Mouse (Mus musculus) neural tube, embryonic 11.5 days (tissue): ENCODE results near the gene Atg16l2. TPM values are rescaled to one million over a fixed set of nuclear protein-coding genes. Genes with fewer than 3 reads are reported as not detected.
A peak's percentile ranks its signal among the peaks of the same experiment; 100 is the strongest.

Source experiments
- ATAC-seq: fragments of 200-750 bp; cut with Nextera tagmentation; 2 replicates; pipeline ENCODE4 v1.8.0; 2017; ENCODE audit warnings: moderate number of reproducible peaks, mild to moderate bottlenecking, moderate TSS enrichment, moderate library complexity; ENCODE audit not compliant: insufficient read depth, low FRiP score, low TSS enrichment
- DNase-seq: peaks from one replicate; pipeline ENCODE4 v3.0.0-alpha.2; 2015; ENCODE audit warnings: low spot score
- H3K27ac ChIP-seq: fragments of 300-500 bp; sonication (generic); 2 replicates; pipeline ENCODE4 v1.5.1; 2014; ENCODE audit warnings: low read depth, mild to moderate bottlenecking, low read length
- H3K27me3 ChIP-seq: fragments of 300-500 bp; sonication (generic); 2 replicates; pipeline ENCODE4 v1.6.1; 2014; ENCODE audit warnings: mild to moderate bottlenecking, low read length, mixed read lengths; ENCODE audit not compliant: control insufficient read depth, insufficient read depth
- H3K36me3 ChIP-seq: fragments of 300-500 bp; sonication (generic); 2 replicates; pipeline ENCODE4 v1.6.1; 2014; ENCODE audit warnings: mild to moderate bottlenecking, low read length, moderate library complexity, mixed read lengths; ENCODE audit not compliant: control insufficient read depth, insufficient read depth
- H3K4me1 ChIP-seq: fragments of 300-500 bp; sonication (generic); 2 replicates; pipeline ENCODE4 v1.6.1; 2014; ENCODE audit warnings: low read length, mixed read lengths; ENCODE audit not compliant: control insufficient read depth, insufficient read depth
- H3K4me2 ChIP-seq: fragments of 300-500 bp; sonication (generic); 2 replicates; pipeline ENCODE4 v1.6.1; 2014; ENCODE audit warnings: low read depth, mild to moderate bottlenecking, moderate library complexity
- H3K4me3 ChIP-seq: fragments of 300-500 bp; sonication (generic); 2 replicates; pipeline ENCODE4 v1.5.1; 2014; ENCODE audit warnings: low read depth, low read length
- H3K9ac ChIP-seq: fragments of 300-500 bp; sonication (generic); 2 replicates; pipeline ENCODE4 v1.6.1; 2014; ENCODE audit warnings: mild to moderate bottlenecking, low read length
- H3K9me3 ChIP-seq: fragments of 300-500 bp; sonication (generic); 2 replicates; pipeline ENCODE4 v1.6.1; 2016; ENCODE audit warnings: low read length; ENCODE audit not compliant: control insufficient read depth
- WGBS: fragments of 180-500 bp; shearing (Covaris S2); extraction: QIAGEN DNeasy Blood & Tissue Kit; methylation state at CpG from one replicate; pipeline ENCODE4 v1.1.7; 2014; 5-methylcytosine and 5-hydroxymethylcytosine counted together
- polyA plus RNA-seq: library from polyadenylated mRNA; unstranded; fragments of >200 nt; fragmentation: Nextera tagmentation; extraction: Ambion mirVana; gene quantifications from 2 replicates; pipeline ENCODE4 v1.2.1, GENCODE M21; 2014

The Atg16l2 gene
- polyA plus RNA-seq, result 7.2 and 9.5 TPM in 2 replicates

- H3K27ac ChIP-seq, result no peak within 1 kb of the TSS
- WGBS, result under 1% methylated on average over 34 of the region's 39 CpGs
Observed at GRCm38 (mm10) chr7:101301881-101302456, at the start of gene Atg16l2. Atg16l2 (minus strand) TSS chr7:101302251.

DNA sequence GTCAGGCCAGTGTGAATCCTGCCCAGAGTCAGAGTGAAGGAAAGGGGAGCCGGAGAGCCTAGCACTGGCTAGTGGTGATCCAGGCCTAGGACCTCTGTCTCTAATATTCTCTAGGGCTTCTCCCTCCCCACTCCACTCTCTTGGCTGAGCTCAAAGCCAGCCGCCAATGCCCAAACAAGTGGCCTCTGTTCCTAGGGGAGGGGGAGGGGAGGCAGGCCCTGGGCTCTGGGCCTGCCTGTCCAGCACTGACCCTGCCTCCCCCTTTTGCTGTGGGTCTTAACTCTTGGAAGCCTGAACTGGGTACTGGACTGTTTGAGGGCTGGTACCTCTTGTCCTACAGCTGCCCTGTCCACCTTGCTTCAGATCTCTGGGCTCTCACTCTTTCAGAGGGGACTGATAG is 47.8 kb upstream of the Atg16l2 start:
- Histone ChIP-seq H3K27ac (no peak overlapping the region), H3K9ac (no peak overlapping the region), H3K36me3 (no peaks in the 10 kb centered on the region), H3K4me1 (peaks cover 10% of the 10 kb centered on the region; the same call in 1 of the 2 replicates), H3K9me3 (no peaks in the 10 kb centered on the region), H3K27me3 (peaks cover 7% of the 10 kb centered on the region; the same call in 1 of the 2 replicates), H3K4me2 (no peak overlapping the region), H3K4me3 (no peak overlapping the region)
- ATAC-seq (no peak), DNase-seq (no peak)
- WGBS, result 47% methylated on average over 2 of the region's 2 CpGs

More at GRCm38 (mm10) chr7:101301881-101302456, at the start of gene Atg16l2:
- peaks cover 5% of the 10 kb centered on the region for H3K4me1 ChIP-seq
- H3K36me3 ChIP-seq, result no peaks in the 10 kb centered on the region
- ATAC-seq (peak; percentile 96), DNase-seq (peak; percentile 95)
- peak within 1 kb of the TSS; percentile 55 for H3K4me3 ChIP-seq
- peak within 1 kb of the TSS; percentile 86 for H3K4me2 ChIP-seq
- no peaks in the 10 kb centered on the region for H3K9me3 ChIP-seq
- H3K27me3 ChIP-seq, result peaks cover 5% of the 10 kb centered on the region; the same call in 1 of the 2 replicates
- peak within 1 kb of the TSS; percentile 45 for H3K9ac ChIP-seq

DNA sequence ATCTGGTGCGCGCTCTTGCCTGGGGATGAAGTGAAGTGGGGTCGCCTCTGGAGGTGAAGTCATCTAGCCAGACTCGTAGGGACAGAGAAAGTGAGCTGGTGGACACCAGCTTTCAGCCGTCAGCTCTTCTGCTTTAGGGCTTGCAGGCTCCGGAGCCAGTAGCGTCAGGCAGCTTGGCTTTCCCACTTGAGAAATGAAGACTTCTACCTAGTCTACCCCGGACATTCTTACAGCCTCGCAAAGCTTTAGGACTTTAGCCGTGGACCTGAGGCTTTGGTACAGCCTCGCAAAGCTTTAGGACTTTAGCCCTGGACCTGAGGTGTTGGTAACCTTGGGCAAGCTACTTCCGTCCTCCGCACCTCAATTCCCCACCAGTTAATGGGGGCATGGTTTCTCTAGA is 46.3 kb upstream of the Atg16l2 start:
- DNase-seq (peak; percentile 12), ATAC-seq (no peak)
- 4% methylated on average over 13 of the region's 13 CpGs for WGBS
- Histone ChIP-seq H3K9ac (peak overlapping the region; percentile 47), H3K27ac (no peak overlapping the region), H3K36me3 (no peaks in the 10 kb centered on the region), H3K9me3 (no peaks in the 10 kb centered on the region), H3K4me1 (peaks cover 10% of the 10 kb centered on the region; the same call in 1 of the 2 replicates), H3K4me3 (peak overlapping the region; percentile 48), H3K27me3 (peaks cover 7% of the 10 kb centered on the region; the same call in 1 of the 2 replicates), H3K4me2 (peak overlapping the region; percentile 95)

- 1% methylated on average over 35 of the region's 35 CpGs for WGBS
- no peak within 1 kb of the TSS for H3K27ac ChIP-seq
Observed at GRCm38 (mm10) chr7:101347767-101348270, 45.8 kb upstream of the Atg16l2 start, which contains the start of gene Arap1. Arap1 (plus strand) TSS chr7:101348067.

DNA sequence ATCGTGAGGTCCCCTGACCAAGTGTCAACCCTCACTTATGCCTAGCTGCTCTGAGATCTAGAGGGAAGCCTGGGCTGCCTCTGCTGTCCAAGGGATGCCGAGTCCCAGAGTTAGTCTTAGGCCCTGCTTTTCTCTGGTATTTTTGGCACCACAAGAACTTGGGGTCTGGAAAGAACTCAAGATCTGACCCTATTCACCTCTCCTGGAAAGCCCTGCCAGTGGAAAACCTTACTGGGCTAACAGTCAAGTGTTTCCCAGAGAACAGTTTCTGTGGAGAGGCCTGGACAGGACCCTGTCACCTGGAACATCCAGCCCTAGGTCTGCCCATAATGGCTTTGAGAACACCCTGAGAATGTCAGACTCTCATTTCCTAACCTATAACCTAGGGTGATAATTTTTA is 44.9 kb upstream of the Atg16l2 start:
- H3K27me3 ChIP-seq, result peaks cover 7% of the 10 kb centered on the region; the same call in 1 of the 2 replicates
- H3K9me3 ChIP-seq, result no peaks in the 10 kb centered on the region
- H3K4me1 ChIP-seq, result peaks cover 10% of the 10 kb centered on the region; the same call in 1 of the 2 replicates
- H3K4me3 ChIP-seq, result no peak overlapping the region
- 78% methylated on average over 2 of the region's 2 CpGs for WGBS
- H3K36me3 ChIP-seq, result no peaks in the 10 kb centered on the region
- H3K27ac ChIP-seq, result no peak overlapping the region
- no peak for ATAC-seq
- no peak for DNase-seq
- no peak overlapping the region for H3K4me2 ChIP-seq
- no peak overlapping the region for H3K9ac ChIP-seq

More at GRCm38 (mm10) chr7:101347767-101348270, 45.8 kb upstream of the Atg16l2 start, which contains the start of gene Arap1:
- Histone ChIP-seq H3K27me3 (peaks cover 7% of the 10 kb centered on the region; the same call in 1 of the 2 replicates), H3K4me3 (peak within 1 kb of the TSS; percentile 48), H3K4me2 (peak within 1 kb of the TSS; percentile 95), H3K9ac (peak within 1 kb of the TSS; percentile 47), H3K4me1 (peaks cover 10% of the 10 kb centered on the region; the same call in 1 of the 2 replicates), H3K36me3 (no peaks in the 10 kb centered on the region), H3K9me3 (no peaks in the 10 kb centered on the region)
- ATAC-seq (peak; percentile 73), DNase-seq (peak; percentile 76)

- Histone ChIP-seq H3K4me2 (no peak overlapping the region), H3K36me3 (no peaks in the 10 kb centered on the region), H3K27ac (no peak overlapping the region), H3K4me1 (peaks cover 10% of the 10 kb centered on the region; the same call in 1 of the 2 replicates), H3K9me3 (no peaks in the 10 kb centered on the region), H3K27me3 (peaks cover 7% of the 10 kb centered on the region; the same call in 1 of the 2 replicates), H3K4me3 (no peak overlapping the region), H3K9ac (no peak overlapping the region)
- ATAC-seq, result no peak
- DNase-seq, result no peak
- 70% methylated on average over 4 of the region's 4 CpGs for WGBS
Observed at GRCm38 (mm10) chr7:101344892-101345291, 42.8 kb upstream of the Atg16l2 start.

DNA sequence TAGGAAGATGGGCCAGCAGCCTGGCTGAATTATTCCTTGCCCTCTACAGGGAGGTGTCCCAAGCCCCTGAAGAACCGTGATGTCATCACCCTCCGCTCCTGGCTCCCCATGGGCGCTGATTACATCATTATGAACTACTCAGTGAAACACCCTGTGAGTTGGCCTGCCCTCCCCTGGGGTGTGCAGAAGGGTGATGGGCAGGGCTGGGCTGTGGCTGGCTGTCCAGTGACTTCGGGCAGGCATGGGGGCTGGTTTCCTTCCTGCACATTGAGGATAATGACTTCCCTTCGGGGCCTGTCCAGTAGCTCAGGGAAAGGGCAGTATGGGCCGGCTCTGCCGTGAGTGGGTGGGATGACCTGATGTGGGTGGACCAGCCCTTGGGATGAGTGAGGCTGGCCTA is 41.1 kb upstream of the Atg16l2 start:
- no peak for ATAC-seq

GRCm38 (mm10) chr7:101341405-101341804 is 39.4 kb upstream of the Atg16l2 start:
- 79% methylated on average over 6 of the region's 6 CpGs for WGBS
- no peaks in the 10 kb centered on the region for H3K36me3 ChIP-seq
- no peak overlapping the region for H3K4me3 ChIP-seq
- no peak overlapping the region for H3K9ac ChIP-seq
- no peak overlapping the region for H3K27ac ChIP-seq
- H3K4me2 ChIP-seq, result no peak overlapping the region
- DNase-seq (no peak), ATAC-seq (no peak)
- H3K4me1 ChIP-seq, result no peaks in the 10 kb centered on the region
- H3K27me3 ChIP-seq, result no peaks in the 10 kb centered on the region
- H3K9me3 ChIP-seq, result no peaks in the 10 kb centered on the region

More for the DNA sequence above, 41.1 kb upstream of the Atg16l2 start:
- Histone ChIP-seq H3K27me3 (no peaks in the 10 kb centered on the region), H3K4me3 (no peak overlapping the region), H3K36me3 (no peaks in the 10 kb centered on the region), H3K4me1 (peaks cover 6% of the 10 kb centered on the region; the same call in 1 of the 2 replicates), H3K4me2 (no peak overlapping the region), H3K27ac (no peak overlapping the region), H3K9ac (no peak overlapping the region), H3K9me3 (no peaks in the 10 kb centered on the region)
- no peak for DNase-seq
- 70% methylated on average over 7 of the region's 7 CpGs for WGBS
